1 mouse cellular context compared by ENCODE assay signal in the genomic region with DNA sequence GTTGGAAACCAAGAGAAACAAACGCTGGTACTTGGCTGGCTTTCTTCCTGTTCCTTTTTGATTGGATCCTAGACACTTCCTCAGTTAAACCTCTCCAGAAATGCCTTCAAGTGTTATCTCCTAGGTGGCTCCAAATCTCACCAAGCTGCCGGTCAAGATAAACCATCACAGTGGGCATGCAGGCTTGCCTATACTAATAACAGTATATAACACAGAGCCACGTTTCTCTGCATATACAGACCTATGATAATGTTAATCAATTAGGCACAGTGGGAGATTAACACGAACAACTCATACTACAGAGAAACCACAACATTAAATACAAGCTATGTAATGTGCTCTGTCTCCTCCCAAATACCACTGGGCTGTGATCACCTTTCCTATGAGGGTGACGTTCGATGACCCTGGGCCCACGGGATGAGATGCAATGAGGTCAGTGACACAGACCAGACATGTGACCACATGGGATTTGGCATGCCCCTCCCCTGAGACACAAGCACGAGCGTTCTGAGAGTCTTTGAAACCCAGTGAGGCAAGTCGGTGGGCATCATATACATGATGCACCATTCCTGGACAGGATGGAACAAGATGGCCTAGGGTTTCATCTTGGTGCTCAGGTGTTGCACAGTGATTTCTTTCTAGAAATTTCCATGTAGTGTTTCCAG.
A peak's percentile ranks its signal among the peaks of the same experiment; 100 is the strongest.
TF ChIP-seq lines count a peak whose summit lies in the region.

No protein-coding gene starts in this region.

TF ChIP-seq in MEL, 35 proteins besides CTCF, POLR2A, EP300 and RAD21 (continued from another document):
- TF ChIP-seq ZKSCAN1 (IDR thresholded peaks at IDR 0.05; ENCODE audit: low read depth, low read length): no peak
- TF ChIP-seq MAZ (IDR thresholded peaks at IDR 0.05; ENCODE audit: low read depth, low read length): no peak
- no peak for TF ChIP-seq UBTF (IDR thresholded peaks at IDR 0.05; ENCODE audit: borderline replicate concordance, insufficient read depth, low read depth, low read length)
- TF ChIP-seq BHLHE40 (IDR thresholded peaks at IDR 0.05; ENCODE audit: borderline replicate concordance, low read depth, low read length): peak; percentile 62; the same call in 1 of the 2 replicates
- TF ChIP-seq USF1 (IDR thresholded peaks at IDR 0.05; ENCODE audit: low read depth, low read length): no peak
- 0 out of 2 replicates have a peak, but pooled peaks have one; percentile 20 for TF ChIP-seq ELF1 (IDR thresholded peaks at IDR 0.05; ENCODE audit: low read depth, low read length)
- TF ChIP-seq MYC (IDR thresholded peaks at IDR 0.05; ENCODE audit: low read depth, low read length): 0 out of 2 replicates have a peak, but pooled peaks have one; percentile 40
- no peak for TF ChIP-seq NRF1 (IDR thresholded peaks at IDR 0.05; ENCODE audit: insufficient read depth, low read depth, low read length, poor library complexity, severe bottlenecking)
- TF ChIP-seq JUND (IDR thresholded peaks at IDR 0.05; ENCODE audit: low read depth, low read length): no peak
- TF ChIP-seq GATA1 (IDR thresholded peaks at IDR 0.05; ENCODE audit: low read depth, low read length): peak; percentile 64
- TF ChIP-seq ZC3H11A (IDR thresholded peaks at IDR 0.05; ENCODE audit: low read depth, low read length): no peak
- TF ChIP-seq GABPA (IDR thresholded peaks at IDR 0.05; ENCODE audit: low read depth, low read length): no peak
- TF ChIP-seq CHD2 (IDR thresholded peaks at IDR 0.05; ENCODE audit: low read length): no peak
- no peak for TF ChIP-seq NELFE (IDR thresholded peaks at IDR 0.05; ENCODE audit: low read depth, low read length)
- TF ChIP-seq MEF2A (IDR thresholded peaks at IDR 0.05; ENCODE audit: extremely low read depth, insufficient replicate concordance, low read depth, low read length, poor library complexity, severe bottlenecking): no peak
- TF ChIP-seq TBP (IDR thresholded peaks at IDR 0.05; ENCODE audit: low read depth, low read length): no peak
- TF ChIP-seq HCFC1 (IDR thresholded peaks at IDR 0.05; ENCODE audit: low read depth, low read length): no peak
- no peak for TF ChIP-seq KAT2A (conservative IDR thresholded peaks at IDR 0.05; ENCODE audit: low read depth, low read length)
- no peak for TF ChIP-seq POLR2AphosphoS5 (IDR thresholded peaks at IDR 0.05; ENCODE audit: borderline replicate concordance, low read depth, low read length)
- no peak for TF ChIP-seq MXI1 (IDR thresholded peaks at IDR 0.05; ENCODE audit: low read depth, low read length)
- peak; percentile 48; the same call in 1 of the 2 replicates for TF ChIP-seq TCF12 (IDR thresholded peaks at IDR 0.05; ENCODE audit: low read depth, low read length)
TF ChIP-seq in MEL: peak in this region for 8.
